Mouse (Mus musculus): Measurements from ENCODE around the gene F2rl1. TPM values are rescaled to one million over a fixed set of nuclear protein-coding genes. Genes with fewer than 3 reads are reported as not detected.

Gene F2rl1
- polyA plus RNA-seq, 2 experiments, result 4.0 to 6.8 TPM

DNA sequence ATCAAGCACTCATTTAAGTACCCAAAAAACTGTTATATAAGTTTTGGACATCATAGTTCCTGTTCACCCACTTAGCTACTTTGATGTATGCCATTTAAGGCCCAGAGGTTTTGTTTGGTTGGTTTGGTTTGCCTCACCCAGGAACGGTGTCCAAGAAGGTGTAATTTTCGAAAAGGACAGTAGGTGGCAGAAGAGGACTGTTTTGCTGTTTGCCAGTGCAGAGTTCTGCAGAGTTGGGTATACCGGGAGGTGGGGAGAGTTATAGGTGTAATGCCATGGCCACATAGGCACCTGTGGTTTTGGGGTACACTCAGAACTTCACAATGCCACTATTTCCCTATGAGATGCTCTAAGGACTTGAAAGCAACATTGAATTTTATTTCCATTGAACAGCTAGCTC, 38.7 kb upstream of the F2rl1 start:
- WGBS, result 3% methylated on average over 3 of the region's 3 CpGs
- no peak overlapping the region for H3K4me3 ChIP-seq (replicated peaks; ENCODE audit: low read length)
- ATAC-seq (ENCODE audit: low FRiP score, low read depth), result peak; percentile 82; the same call in 1 of the 2 replicates

DNA sequence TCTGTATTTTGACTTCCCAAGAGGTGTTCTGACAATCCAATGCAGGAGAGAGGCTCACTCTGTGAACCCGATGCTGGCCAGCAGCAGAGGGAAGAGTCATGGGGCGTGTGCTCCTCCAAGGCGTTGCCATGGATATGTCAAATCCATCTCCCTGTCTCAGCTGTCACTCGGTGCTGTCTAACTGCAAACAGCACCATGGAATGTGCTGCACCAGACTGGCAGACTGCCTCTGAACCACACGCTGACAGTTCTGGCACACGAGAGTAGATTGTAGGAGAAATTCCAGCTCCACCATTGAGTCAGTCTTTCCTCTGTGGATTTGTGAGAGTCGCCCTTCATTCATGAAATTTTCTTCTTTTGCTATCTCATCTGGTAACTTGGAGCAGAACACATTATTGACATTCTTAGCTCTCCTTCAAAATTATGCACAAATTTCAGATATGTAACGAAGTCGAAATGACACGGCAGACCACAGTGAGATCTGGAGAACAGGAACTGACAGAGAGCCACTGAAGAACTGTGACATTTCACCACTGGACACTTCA, 38.1 kb upstream of the F2rl1 start:
- 62% methylated on average over 10 of the region's 10 CpGs for WGBS
- Histone ChIP-seq H3K9ac (ENCODE audit: low read depth, low read length, severe bottlenecking) (no peak overlapping the region), H3K9me3 (ENCODE audit: control insufficient read depth, low read length) (no peaks in the 10 kb centered on the region), H3K4me1 (ENCODE audit: control insufficient read depth, insufficient read depth, low read length) (no peaks in the 10 kb centered on the region), H3K4me3 (replicated peaks; ENCODE audit: low read length) (no peak overlapping the region), H3K27me3 (ENCODE audit: control insufficient read depth, insufficient read depth, low read length) (no peaks in the 10 kb centered on the region), H3K27ac (replicated peaks; ENCODE audit: low read depth, low read length) (no peak overlapping the region), H3K36me3 (ENCODE audit: control insufficient read depth, insufficient read depth, low read length) (no peaks in the 10 kb centered on the region), H3K4me2 (replicated peaks; ENCODE audit: low read depth, low read length, severe bottlenecking) (no peak overlapping the region)
- TF ChIP-seq POLR2A (IDR thresholded peaks at IDR 0.05; ENCODE audit: borderline replicate concordance, extremely low read depth, insufficient read depth, insufficient read length), result no peak
- DNase-seq (ENCODE audit: low spot score), result no peak
- no peak for ATAC-seq (ENCODE audit: low FRiP score, low read depth)

More for the DNA sequence above, 38.7 kb upstream of the F2rl1 start:
- Histone ChIP-seq H3K9ac (ENCODE audit: low read depth, low read length, severe bottlenecking) (no peak overlapping the region), H3K27ac (replicated peaks; ENCODE audit: low read depth, low read length) (no peak overlapping the region), H3K4me2 (replicated peaks; ENCODE audit: low read depth, low read length, severe bottlenecking) (no peak overlapping the region), H3K36me3 (ENCODE audit: control insufficient read depth, insufficient read depth, low read length) (no peaks in the 10 kb centered on the region), H3K9me3 (ENCODE audit: control insufficient read depth, low read length) (no peaks in the 10 kb centered on the region), H3K27me3 (ENCODE audit: control insufficient read depth, insufficient read depth, low read length) (no peaks in the 10 kb centered on the region), H3K4me1 (ENCODE audit: control insufficient read depth, insufficient read depth, low read length) (no peaks in the 10 kb centered on the region)
- TF ChIP-seq POLR2A (IDR thresholded peaks at IDR 0.05; ENCODE audit: borderline replicate concordance, extremely low read depth, insufficient read depth, insufficient read length), result no peak
- DNase-seq (ENCODE audit: low spot score), result peak; percentile 76

DNA sequence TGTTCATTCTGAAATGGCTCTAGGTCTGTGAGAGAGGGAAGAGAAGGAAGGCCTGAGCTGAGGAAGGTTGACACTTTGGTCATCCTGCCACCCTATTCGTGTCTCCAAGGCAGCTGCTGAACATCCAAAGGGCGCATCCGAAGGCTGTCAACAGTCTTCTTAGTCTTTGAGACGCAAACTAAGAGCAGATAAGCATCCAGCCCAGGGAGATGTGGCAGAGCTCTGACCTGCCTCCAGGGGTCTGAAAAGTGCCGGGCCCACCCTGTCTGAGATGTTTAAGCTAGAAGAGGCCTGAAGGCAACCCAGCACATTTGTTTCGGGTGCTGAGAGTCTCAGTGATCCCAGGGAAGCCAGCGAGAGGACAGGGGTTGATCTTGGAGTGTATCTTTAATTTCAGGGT, 32.3 kb upstream of the F2rl1 start:
- ATAC-seq (ENCODE audit: low FRiP score, low read depth) (no peak), DNase-seq (ENCODE audit: low spot score) (no peak)
- H3K27ac ChIP-seq (replicated peaks; ENCODE audit: low read depth, low read length), result no peak overlapping the region
- no peaks in the 10 kb centered on the region for H3K4me1 ChIP-seq (ENCODE audit: control insufficient read depth, insufficient read depth, low read length)
- H3K4me2 ChIP-seq (replicated peaks; ENCODE audit: low read depth, low read length, severe bottlenecking), result no peak overlapping the region
- TF ChIP-seq POLR2A (IDR thresholded peaks at IDR 0.05; ENCODE audit: borderline replicate concordance, extremely low read depth, insufficient read depth, insufficient read length), result no peak
- H3K27me3 ChIP-seq (ENCODE audit: control insufficient read depth, insufficient read depth, low read length), result no peaks in the 10 kb centered on the region
- H3K9me3 ChIP-seq (ENCODE audit: control insufficient read depth, low read length), result no peaks in the 10 kb centered on the region
- no peak overlapping the region for H3K9ac ChIP-seq (ENCODE audit: low read depth, low read length, severe bottlenecking)
- no peak overlapping the region for H3K4me3 ChIP-seq (replicated peaks; ENCODE audit: low read length)
- WGBS, result 82% methylated on average over 7 of the region's 7 CpGs
- H3K36me3 ChIP-seq (ENCODE audit: control insufficient read depth, insufficient read depth, low read length), result no peaks in the 10 kb centered on the region

DNA sequence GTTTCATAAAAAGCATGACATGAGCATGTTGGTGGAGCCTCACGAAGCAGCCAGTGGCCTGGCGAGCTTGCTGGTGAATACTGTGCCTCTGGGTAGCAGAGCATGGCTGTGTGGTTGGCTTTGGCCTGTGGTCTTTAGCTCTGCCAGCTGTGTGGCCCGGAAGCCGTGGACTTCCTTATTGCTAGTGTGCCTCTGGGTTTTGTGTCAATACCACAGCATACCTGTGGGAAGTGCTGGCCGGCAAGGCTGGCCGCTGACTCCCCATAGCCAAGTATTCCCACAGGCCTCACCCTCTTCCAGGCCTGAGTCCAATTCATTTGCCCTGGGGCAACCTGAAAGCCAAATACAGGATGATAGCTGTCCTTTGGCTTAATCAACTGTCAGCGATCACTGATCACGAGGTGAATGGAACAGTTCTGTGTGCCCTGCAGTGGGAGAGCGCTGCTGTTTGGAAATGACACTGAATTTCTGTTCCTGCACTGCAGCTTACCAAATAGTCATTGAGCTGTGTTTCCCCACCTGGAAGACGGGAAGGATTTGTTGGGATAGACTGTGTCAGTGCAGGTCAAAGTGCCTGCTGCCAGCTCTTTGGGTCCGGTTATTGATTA, 29.0 kb upstream of the F2rl1 start:
- Histone ChIP-seq H3K4me3 (replicated peaks; ENCODE audit: low read length) (no peak overlapping the region), H3K36me3 (ENCODE audit: control insufficient read depth, insufficient read depth, low read length) (no peaks in the 10 kb centered on the region), H3K27ac (replicated peaks; ENCODE audit: low read depth, low read length) (no peak overlapping the region), H3K27me3 (ENCODE audit: control insufficient read depth, insufficient read depth, low read length) (no peaks in the 10 kb centered on the region), H3K9ac (ENCODE audit: low read depth, low read length, severe bottlenecking) (no peak overlapping the region), H3K4me2 (replicated peaks; ENCODE audit: low read depth, low read length, severe bottlenecking) (no peak overlapping the region), H3K4me1 (ENCODE audit: control insufficient read depth, insufficient read depth, low read length) (peaks cover 6% of the 10 kb centered on the region), H3K9me3 (ENCODE audit: control insufficient read depth, low read length) (no peaks in the 10 kb centered on the region)
- DNase-seq (ENCODE audit: low spot score) (no peak), ATAC-seq (ENCODE audit: low FRiP score, low read depth) (no peak)
- WGBS, result 80% methylated on average over 11 of the region's 11 CpGs
- TF ChIP-seq POLR2A (IDR thresholded peaks at IDR 0.05; ENCODE audit: borderline replicate concordance, extremely low read depth, insufficient read depth, insufficient read length), result no peak

DNA sequence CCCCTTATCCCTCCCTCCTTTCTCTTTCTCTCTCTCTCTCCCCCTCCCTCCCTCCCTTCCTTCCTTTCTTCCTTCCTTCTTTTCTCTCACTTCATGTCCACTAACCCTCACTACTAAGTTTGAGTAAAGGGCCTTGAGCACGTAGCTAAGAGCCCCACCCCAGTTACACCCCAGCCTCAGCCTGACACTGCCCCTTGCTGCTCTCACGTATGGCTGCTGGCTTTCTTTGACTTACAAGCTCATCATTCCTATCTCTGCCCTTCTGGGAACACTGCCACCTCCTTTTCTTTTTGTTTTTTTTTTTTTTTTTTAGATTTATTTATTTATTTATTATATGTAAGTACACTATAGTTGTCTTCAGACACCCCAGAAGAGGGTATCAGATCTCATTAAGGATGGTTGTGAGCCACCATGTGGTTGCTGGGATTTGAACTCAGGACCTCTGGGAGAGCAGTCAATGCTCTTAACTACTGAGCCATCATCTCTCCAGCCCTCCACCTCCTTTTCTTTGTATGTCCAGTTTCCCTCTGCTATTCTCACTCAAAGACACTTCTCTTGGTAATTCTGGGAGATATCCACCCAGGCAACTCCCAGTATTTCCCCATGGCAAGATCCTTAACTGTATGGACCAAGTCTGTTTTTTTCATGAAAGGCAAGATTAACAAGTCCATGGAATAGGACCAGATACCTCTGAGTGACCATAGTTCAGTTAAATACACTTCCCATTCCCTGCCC, 25.8 kb upstream of the F2rl1 start:
- DNase-seq (ENCODE audit: low spot score) (no peak), ATAC-seq (ENCODE audit: low FRiP score, low read depth) (no peak)
- H3K4me1 ChIP-seq (ENCODE audit: control insufficient read depth, insufficient read depth, low read length), result peaks cover 24% of the 10 kb centered on the region
- no peaks in the 10 kb centered on the region for H3K27me3 ChIP-seq (ENCODE audit: control insufficient read depth, insufficient read depth, low read length)
- H3K4me3 ChIP-seq (replicated peaks; ENCODE audit: low read length), result no peak overlapping the region
- no peak overlapping the region for H3K9ac ChIP-seq (ENCODE audit: low read depth, low read length, severe bottlenecking)
- TF ChIP-seq POLR2A (IDR thresholded peaks at IDR 0.05; ENCODE audit: borderline replicate concordance, extremely low read depth, insufficient read depth, insufficient read length), result no peak
- no peaks in the 10 kb centered on the region for H3K36me3 ChIP-seq (ENCODE audit: control insufficient read depth, insufficient read depth, low read length)
- no peak overlapping the region for H3K27ac ChIP-seq (replicated peaks; ENCODE audit: low read depth, low read length)
- WGBS, result 75% methylated on average over 2 of the region's 2 CpGs
- no peak overlapping the region for H3K4me2 ChIP-seq (replicated peaks; ENCODE audit: low read depth, low read length, severe bottlenecking)
- no peaks in the 10 kb centered on the region for H3K9me3 ChIP-seq (ENCODE audit: control insufficient read depth, low read length)
